Mouse (Mus musculus) cerebellum, postnatal 4 days (tissue): ENCODE measurements around the gene Olfr1124.
"Not testable (repeated sequence)": the region's sequence is repeated elsewhere in the genome, so short reads cannot be mapped to it uniquely, and the experiment has no call there.

ENCODE experiments used
- DNase-seq, 2 experiments: peaks; one replicate each; pipeline ENCODE4 v3.0.0; 2022; ENCODE audit warnings: low spot score in 2 of 2, mixed read lengths in 1 of 2

Gene Olfr1124

GRCm38 (mm10) chr2:87429975-87430374, at the start of gene Olfr1124:
Gene Olfr1124, plus strand, starts transcription at chr2:87430275.
- no peak for DNase-seq

- DNase-seq: no peak
Observed at GRCm38 (mm10) chr2:87383935-87384334, 46.1 kb upstream of the Olfr1124 start.

GRCm38 (mm10) chr2:87385549-87385948, 44.5 kb upstream of the Olfr1124 start, which contains the start of gene Olfr1122:
Gene Olfr1122, plus strand, starts transcription at chr2:87385849.
- DNase-seq: no peak

GRCm38 (mm10) chr2:87393605-87394004, 36.5 kb upstream of the Olfr1124 start:
- not testable (repeated sequence) for DNase-seq

- not testable (repeated sequence) for DNase-seq
Observed at GRCm38 (mm10) chr2:87394686-87395085, 35.4 kb upstream of the Olfr1124 start.

- DNase-seq: no peak
Observed at GRCm38 (mm10) chr2:87416335-87416734, 13.7 kb upstream of the Olfr1124 start, which contains the start of gene Olfr1123. Gene Olfr1123, plus strand, starts transcription at chr2:87416635.

- DNase-seq: no peak
Observed at GRCm38 (mm10) chr2:87437731-87438130, 7.7 kb downstream of the Olfr1124 start.

- no peak for DNase-seq
Observed at GRCm38 (mm10) chr2:87453662-87454061, 23.6 kb downstream of the Olfr1124 start, which contains the start of gene Olfr1126. Gene Olfr1126, plus strand, starts transcription at chr2:87453962.

GRCm38 (mm10) chr2:87461769-87462168, 31.7 kb downstream of the Olfr1124 start:
- DNase-seq: no peak

- DNase-seq: no peak
Observed at GRCm38 (mm10) chr2:87480207-87480606, 50.1 kb downstream of the Olfr1124 start.

GRCm38 (mm10) chr2:87481158-87481557, 51.1 kb downstream of the Olfr1124 start:
- no peak for DNase-seq

GRCm38 (mm10) chr2:87482276-87482675, 52.2 kb downstream of the Olfr1124 start:
- no peak for DNase-seq
